Mouse (Mus musculus): ENCODE data around the gene Ereg. TPM values are rescaled to one million over a fixed set of nuclear protein-coding genes. Genes with fewer than 3 reads are reported as not detected.

Ereg gene
- polyA plus RNA-seq, 1 experiment from 2014 or later: 0.99 TPM

GRCm38 (mm10) chr5:91114574-91114973, 40.2 kb downstream of the Ereg start:
- ATAC-seq (ENCODE audit: insufficient number of reproducible peaks, low FRiP score, low TSS enrichment, low read depth): no peak
- WGBS: 83% methylated on average over 1 of the region's 1 CpGs

GRCm38 (mm10) chr5:91118618-91119017, 44.2 kb downstream of the Ereg start:
- Histone ChIP-seq H3K9me3 (no peaks in the 10 kb centered on the region), H3K27me3 (no peaks in the 10 kb centered on the region), H3K9ac (no peak overlapping the region), H3K36me3 (no peaks in the 10 kb centered on the region), H3K4me1 (no peaks in the 10 kb centered on the region), H3K4me3 (no peak overlapping the region), H3K27ac (no peak overlapping the region), H3K4me2 (no peak overlapping the region)
- ATAC-seq (ENCODE audit: insufficient number of reproducible peaks, low FRiP score, low TSS enrichment, low read depth): no peak

More at GRCm38 (mm10) chr5:91114574-91114973, 40.2 kb downstream of the Ereg start:
- Histone ChIP-seq H3K27me3 (no peaks in the 10 kb centered on the region), H3K27ac (no peak overlapping the region), H3K9me3 (no peaks in the 10 kb centered on the region), H3K4me1 (no peaks in the 10 kb centered on the region), H3K4me3 (no peak overlapping the region), H3K9ac (no peak overlapping the region), H3K4me2 (no peak overlapping the region), H3K36me3 (no peaks in the 10 kb centered on the region)

- Histone ChIP-seq H3K9ac (no peak overlapping the region), H3K27me3 (no peaks in the 10 kb centered on the region), H3K4me1 (no peaks in the 10 kb centered on the region), H3K27ac (no peak overlapping the region), H3K4me3 (no peak overlapping the region), H3K9me3 (no peaks in the 10 kb centered on the region), H3K4me2 (no peak overlapping the region), H3K36me3 (no peaks in the 10 kb centered on the region)
- no peak for ATAC-seq (ENCODE audit: insufficient number of reproducible peaks, low FRiP score, low TSS enrichment, low read depth)
- WGBS: 76% methylated on average over 4 of the region's 4 CpGs
These were observed 49.0 kb downstream of the Ereg start for GRCm38 (mm10) chr5:91123404-91123803.

GRCm38 (mm10) chr5:91124140-91124539, 49.7 kb downstream of the Ereg start:
- H3K27me3 ChIP-seq: no peaks in the 10 kb centered on the region

GRCm38 (mm10) chr5:91126623-91127022, 52.2 kb downstream of the Ereg start:
- 76% methylated on average over 1 of the region's 1 CpGs for WGBS
- no peak overlapping the region for H3K4me2 ChIP-seq
- no peaks in the 10 kb centered on the region for H3K27me3 ChIP-seq
- H3K4me1 ChIP-seq: no peaks in the 10 kb centered on the region
- H3K9me3 ChIP-seq: no peaks in the 10 kb centered on the region
- no peak overlapping the region for H3K9ac ChIP-seq
- H3K27ac ChIP-seq: no peak overlapping the region
- no peaks in the 10 kb centered on the region for H3K36me3 ChIP-seq
- H3K4me3 ChIP-seq: no peak overlapping the region
- ATAC-seq (ENCODE audit: insufficient number of reproducible peaks, low FRiP score, low TSS enrichment, low read depth): no peak

More at GRCm38 (mm10) chr5:91124140-91124539, 49.7 kb downstream of the Ereg start:
- Histone ChIP-seq H3K9me3 (no peaks in the 10 kb centered on the region), H3K4me1 (no peaks in the 10 kb centered on the region), H3K4me2 (no peak overlapping the region), H3K36me3 (no peaks in the 10 kb centered on the region), H3K4me3 (no peak overlapping the region), H3K27ac (no peak overlapping the region), H3K9ac (no peak overlapping the region)
- 88% methylated on average over 2 of the region's 2 CpGs for whole genome bisulfite sequencing
- no peak for ATAC-seq (ENCODE audit: insufficient number of reproducible peaks, low FRiP score, low TSS enrichment, low read depth)

GRCm38 (mm10) chr5:91134961-91135360, 60.5 kb downstream of the Ereg start:
- no peaks in the 10 kb centered on the region for H3K9me3 ChIP-seq
- H3K27me3 ChIP-seq: peaks cover 7% of the 10 kb centered on the region
- H3K4me1 ChIP-seq: peaks cover 10% of the 10 kb centered on the region
- no peak for ATAC-seq (ENCODE audit: insufficient number of reproducible peaks, low FRiP score, low TSS enrichment, low read depth)
- H3K27ac ChIP-seq: no peak overlapping the region
- H3K4me2 ChIP-seq: no peak overlapping the region
- no peak overlapping the region for H3K9ac ChIP-seq
- no peaks in the 10 kb centered on the region for H3K36me3 ChIP-seq
- H3K4me3 ChIP-seq: no peak overlapping the region
- 58% methylated on average over 1 of the region's 1 CpGs for WGBS

GRCm38 (mm10) chr5:91138970-91139369, 64.5 kb downstream of the Ereg start:
- Histone ChIP-seq H3K27ac (no peak overlapping the region), H3K4me2 (peak overlapping the region; percentile 94), H3K9me3 (no peaks in the 10 kb centered on the region), H3K36me3 (no peaks in the 10 kb centered on the region), H3K9ac (no peak overlapping the region), H3K4me3 (peak overlapping the region; percentile 53), H3K4me1 (peaks cover 10% of the 10 kb centered on the region), H3K27me3 (peaks cover 22% of the 10 kb centered on the region)
- WGBS: 3% methylated on average over 7 of the region's 7 CpGs
- no peak for ATAC-seq (ENCODE audit: insufficient number of reproducible peaks, low FRiP score, low TSS enrichment, low read depth)

GRCm38 (mm10) chr5:91139446-91139873, 65.0 kb downstream of the Ereg start, which contains the start of gene Areg:
Gene Areg (plus strand): TSS chr5:91139599.
- Histone ChIP-seq H3K27me3 (peaks cover 22% of the 10 kb centered on the region), H3K4me2 (peak within 1 kb of the TSS; percentile 94), H3K36me3 (no peaks in the 10 kb centered on the region), H3K4me1 (peaks cover 10% of the 10 kb centered on the region), H3K9me3 (no peaks in the 10 kb centered on the region), H3K9ac (peak within 1 kb of the TSS; percentile 23; the same call in 1 of the 2 replicates), H3K4me3 (peak within 1 kb of the TSS; percentile 53), H3K27ac (no peak within 1 kb of the TSS)
- 0 out of 2 replicates have a peak, but pooled peaks have one; percentile 24 for ATAC-seq (ENCODE audit: insufficient number of reproducible peaks, low FRiP score, low TSS enrichment, low read depth)
- WGBS: under 1% methylated on average over 44 of the region's 44 CpGs

- Histone ChIP-seq H3K27me3 (peaks cover 22% of the 10 kb centered on the region), H3K9ac (no peak overlapping the region), H3K4me2 (no peak overlapping the region), H3K36me3 (no peaks in the 10 kb centered on the region), H3K27ac (no peak overlapping the region), H3K4me3 (no peak overlapping the region), H3K9me3 (no peaks in the 10 kb centered on the region), H3K4me1 (peaks cover 10% of the 10 kb centered on the region)
- no peak for ATAC-seq (ENCODE audit: insufficient number of reproducible peaks, low FRiP score, low TSS enrichment, low read depth)
- WGBS: 45% methylated on average over 13 of the region's 13 CpGs
These were observed 66.5 kb downstream of the Ereg start for GRCm38 (mm10) chr5:91140896-91141448.

Other genes starting within 250 kb of the Ereg start
- 1.3 TPM in 2 replicates for gene Cxcl1, start 183.4 kb upstream of the Ereg start, polyA plus RNA-seq (2015; fragmentation: Nextera tagmentation; extraction: Ambion mirVana)
- gene Cxcl2, start 170.8 kb upstream of the Ereg start, polyA plus RNA-seq (2015; fragmentation: Nextera tagmentation; extraction: Ambion mirVana): not detected in 2 replicates
- 34.8 and 40.0 TPM in 2 replicates for gene Mthfd2l, start 143.5 kb upstream of the Ereg start, polyA plus RNA-seq (2015; fragmentation: Nextera tagmentation; extraction: Ambion mirVana)
- 0.49 and 0.51 TPM in 2 replicates for gene Epgn, start 47.2 kb upstream of the Ereg start, polyA plus RNA-seq (2015; fragmentation: Nextera tagmentation; extraction: Ambion mirVana)
- gene Areg, start 65.0 kb downstream of the Ereg start, polyA plus RNA-seq (2015; fragmentation: Nextera tagmentation; extraction: Ambion mirVana): 0.96 and 1.8 TPM in 2 replicates